In the genomic region with DNA sequence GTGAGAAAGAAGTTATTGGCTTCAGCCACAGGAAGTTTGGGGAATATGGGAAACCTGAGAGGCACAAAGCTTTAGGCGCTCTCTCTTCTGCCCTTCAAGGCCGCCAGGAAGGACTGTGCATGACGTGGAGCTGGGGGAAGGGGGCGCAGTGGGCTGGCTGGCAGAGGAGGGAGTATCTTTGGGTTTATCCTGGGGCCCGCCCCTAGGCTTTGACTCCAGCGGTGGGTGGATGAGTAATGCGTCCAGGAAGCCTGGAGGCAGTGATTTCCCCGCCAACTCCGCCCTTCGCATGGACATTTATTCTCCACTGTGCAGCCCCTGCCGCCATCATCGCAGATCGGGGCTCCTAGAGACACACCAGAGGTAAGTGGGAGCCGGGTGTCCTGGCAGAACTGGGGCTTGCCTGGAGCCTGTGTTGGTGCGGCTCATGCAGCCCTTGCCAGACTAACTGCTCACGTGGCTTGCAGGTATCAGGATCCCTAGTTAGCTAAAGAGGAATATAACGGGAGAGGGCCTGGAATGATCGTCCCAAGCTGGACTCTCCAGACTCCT, we compare ENCODE assay signal across 9 mouse cellular contexts. TPM values are rescaled to one million over a fixed set of nuclear protein-coding genes. Genes with fewer than 3 reads are reported as not detected.
DNase-seq lines count a peak whose midpoint lies in the region; ATAC-seq lines count a peak whose summit lies in the region.
"Had no signal": no experiment of that assay in that cellular context is flagged by ENCODE, and none has a peak within 500 bp of the region (broad histone marks: within the 10 kb centered on the region; RNA-seq: fewer than 3 reads in every experiment).

A gene (plus strand): TSS at position 205 of the 552 bp plus-strand sequence.

- no peaks in the 10 kb centered on the region for H3K9me3 ChIP-seq in heart, embryonic 12.5 days (replicated peaks)
- no peaks in the 10 kb centered on the region for H3K9me3 ChIP-seq in limb, embryonic 13.5 days
- H3K9me3 ChIP-seq in midbrain, embryonic 15.5 days: no peaks in the 10 kb centered on the region

- WGBS in heart, embryonic 12.5 days: 13% methylated on average over 18 of the region's 18 CpGs
- 18% methylated on average over 16 of the region's 18 CpGs for WGBS in limb, embryonic 13.5 days
- WGBS in midbrain, embryonic 15.5 days: 24% methylated on average over 18 of the region's 18 CpGs

- intact Hi-C loops in left cerebral cortex, postnatal 36 days (cut with DNase I): no loop called here

- H3K27me3 ChIP-seq in heart, embryonic 12.5 days (replicated peaks): no peaks in the 10 kb centered on the region
- H3K27me3 ChIP-seq in limb, embryonic 13.5 days: no peaks in the 10 kb centered on the region
- no peaks in the 10 kb centered on the region for H3K27me3 ChIP-seq in midbrain, embryonic 15.5 days (replicated peaks)

- H3K36me3 ChIP-seq in heart, embryonic 12.5 days: no peaks in the 10 kb centered on the region
- no peaks in the 10 kb centered on the region for H3K36me3 ChIP-seq in limb, embryonic 13.5 days
- H3K36me3 ChIP-seq in midbrain, embryonic 15.5 days (replicated peaks): no peaks in the 10 kb centered on the region

- peak within 1 kb of the TSS; percentile 15; the same call in 1 of the 2 replicates for H3K27ac ChIP-seq in heart, embryonic 12.5 days (ENCODE audit: poor library complexity, severe bottlenecking)
- 0 out of 2 replicates have a peak within 1 kb of the TSS, but pooled peaks have one; percentile 15 for H3K27ac ChIP-seq in limb, embryonic 13.5 days
- no peak within 1 kb of the TSS for H3K27ac ChIP-seq in midbrain, embryonic 15.5 days

- ATAC-seq in heart, embryonic 12.5 days (ENCODE audit: insufficient number of reproducible peaks, low FRiP score): peak; percentile 83
- ATAC-seq in limb, embryonic 13.5 days (ENCODE audit: low FRiP score, low read depth): peak; percentile 88
- ATAC-seq in midbrain, embryonic 15.5 days (replicated peaks): no peak

- peak; percentile 37 to 39 for DNase-seq in left cerebral cortex, postnatal 36 days (ENCODE audit: low spot score in 2 of 2)
- DNase-seq in left cerebral cortex, adult 11 months (ENCODE audit: low spot score): no peak
- DNase-seq in embryo, embryonic 11 days: peak; percentile 74
- no peak for DNase-seq in layer of hippocampus, postnatal 14 days (ENCODE audit: low spot score in 2 of 2)
- no peak for DNase-seq in thymus, postnatal 25 days

- peak within 1 kb of the TSS; percentile 66 for H3K4me2 ChIP-seq in heart, embryonic 12.5 days
- peak within 1 kb of the TSS; percentile 61 for H3K4me2 ChIP-seq in limb, embryonic 13.5 days (replicated peaks)
- 0 out of 2 replicates have a peak within 1 kb of the TSS, but pooled peaks have one; percentile 9 for H3K4me2 ChIP-seq in midbrain, embryonic 15.5 days

- peak within 1 kb of the TSS; percentile 57 for H3K9ac ChIP-seq in heart, embryonic 12.5 days
- H3K9ac ChIP-seq in limb, embryonic 13.5 days: peak within 1 kb of the TSS; percentile 35; the same call in 1 of the 2 replicates
- no peak within 1 kb of the TSS for H3K9ac ChIP-seq in midbrain, embryonic 15.5 days

- H3K4me1 ChIP-seq in heart, embryonic 12.5 days (replicated peaks): no peaks in the 10 kb centered on the region
- no peaks in the 10 kb centered on the region for H3K4me1 ChIP-seq in limb, embryonic 13.5 days
- no peaks in the 10 kb centered on the region for H3K4me1 ChIP-seq in midbrain, embryonic 15.5 days

- peak within 1 kb of the TSS; percentile 50 for H3K4me3 ChIP-seq in heart, embryonic 12.5 days
- peak within 1 kb of the TSS; percentile 38 for H3K4me3 ChIP-seq in limb, embryonic 13.5 days
- H3K4me3 ChIP-seq in midbrain, embryonic 15.5 days: no peak within 1 kb of the TSS

RNA-seq across cellular contexts. Expression of the gene that starts here (rescaled TPM):
- under 1 TPM; 0.63 to 0.99 TPM for total RNA-seq in left cerebral cortex, postnatal 36 days (2021)
- 31.3 and 32.5 TPM in 2 replicates for polyA plus RNA-seq in heart, embryonic 12.5 days (2016; fragmentation: Nextera tagmentation; extraction: Ambion mirVana)
- 23.5 and 23.7 TPM in 2 replicates for polyA plus RNA-seq in limb, embryonic 13.5 days (2015; fragmentation: Nextera tagmentation; extraction: Ambion mirVana)
- 3.1 and 4.0 TPM in 2 replicates for polyA plus RNA-seq in midbrain, embryonic 15.5 days (2015; fragmentation: Nextera tagmentation; extraction: Ambion mirVana)
- under 1 TPM in 1 of 2 experiments, not detected in 1; 0.41 TPM for total RNA-seq in layer of hippocampus, postnatal 14 days (2021)
- total RNA-seq: neutrophil, adult 5-6 weeks had no signal

Comparison
In these comparisons a context has a peak if more than half of its experiments do, and no peak if none do; other contexts are left out.
1. Peak in DNase-seq in left cerebral cortex, postnatal 36 days; RNA of the gene not detected or under 1 TPM.
2. H3K4me2 ChIP-seq: peak in every context shown above with its lines; median percentile 66 in heart, embryonic 12.5 days; 61 in limb, embryonic 13.5 days; 9 in midbrain, embryonic 15.5 days.